Mouse (Mus musculus): ENCODE results near the gene Pja2. TPM values are rescaled to one million over a fixed set of nuclear protein-coding genes. Genes with fewer than 3 reads are reported as not detected.
"Not testable (repeated sequence)": the region's sequence is repeated elsewhere in the genome, so short reads cannot be mapped to it uniquely, and the experiment has no call there.

Pja2 gene
- total and polyA plus RNA-seq, 2 experiments from 2014 or later: 67.9 to 86.3 TPM

- ATAC-seq (ENCODE audit: insufficient read depth, low read depth): no peak
- peaks cover 14% of the 10 kb centered on the region for H3K4me1 ChIP-seq (ENCODE audit: control insufficient read depth, insufficient read depth)
- 67% methylated on average over 4 of the region's 4 CpGs for WGBS
- no peak for DNase-seq (ENCODE audit: low spot score)
- H3K27me3 ChIP-seq (ENCODE audit: control insufficient read depth, insufficient read depth, low read length): no peaks in the 10 kb centered on the region
- TF ChIP-seq EP300 (IDR thresholded peaks at IDR 0.05; ENCODE audit: low read depth) (no peak), CTCF (IDR thresholded peaks at IDR 0.05; ENCODE audit: low read depth) (no peak)
- H3K9me3 ChIP-seq (replicated peaks; ENCODE audit: control insufficient read depth, low read length): no peaks in the 10 kb centered on the region
- H3K4me2 ChIP-seq (ENCODE audit: low read depth, low read length): no peak overlapping the region
- no peak overlapping the region for H3K27ac ChIP-seq (ENCODE audit: low read depth)
- no peak overlapping the region for H3K9ac ChIP-seq (replicated peaks; ENCODE audit: low read depth, low read length)
- no peak overlapping the region for H3K4me3 ChIP-seq (ENCODE audit: low read depth, low read length)
- no peaks in the 10 kb centered on the region for H3K36me3 ChIP-seq (replicated peaks; ENCODE audit: control insufficient read depth, insufficient read depth, low read length)
Measured at GRCm38 (mm10) chr17:64333956-64334355, 2.2 kb upstream of the Pja2 start.

DNA sequence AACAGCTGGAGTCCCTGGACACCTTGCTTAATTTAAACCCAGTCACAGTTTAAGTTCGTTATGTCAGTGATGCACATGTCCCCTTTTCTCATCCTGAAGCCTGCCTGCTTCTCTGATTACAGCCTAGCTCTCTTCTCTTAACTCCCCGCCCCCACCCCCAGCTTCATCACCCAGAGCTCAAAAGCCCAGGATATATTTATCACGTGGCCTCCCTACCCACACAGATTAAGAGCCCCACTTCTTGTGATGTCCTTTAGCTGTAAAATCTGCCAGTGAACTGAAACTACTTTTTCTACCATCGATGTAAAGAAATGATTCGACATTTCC lies 1.0 kb upstream of the Pja2 start:
- no peak for DNase-seq (ENCODE audit: low spot score)
- WGBS: 14% methylated on average over 5 of the region's 5 CpGs
- ATAC-seq (ENCODE audit: insufficient read depth, low read depth): no peak
- Histone ChIP-seq H3K27me3 (ENCODE audit: control insufficient read depth, insufficient read depth, low read length) (no peaks in the 10 kb centered on the region), H3K9ac (replicated peaks; ENCODE audit: low read depth, low read length) (peak overlapping the region; percentile 65), H3K36me3 (replicated peaks; ENCODE audit: control insufficient read depth, insufficient read depth, low read length) (no peaks in the 10 kb centered on the region; the same call in 1 of the 2 replicates), H3K4me1 (ENCODE audit: control insufficient read depth, insufficient read depth) (peaks cover 14% of the 10 kb centered on the region), H3K27ac (ENCODE audit: low read depth) (peak overlapping the region; percentile 98), H3K4me2 (ENCODE audit: low read depth, low read length) (peak overlapping the region; percentile 84), H3K9me3 (replicated peaks; ENCODE audit: control insufficient read depth, low read length) (no peaks in the 10 kb centered on the region), H3K4me3 (ENCODE audit: low read depth, low read length) (peak overlapping the region; percentile 60)
- 0 out of 2 replicates have a peak, but pooled peaks have one; percentile 7 for TF ChIP-seq EP300 (IDR thresholded peaks at IDR 0.05; ENCODE audit: low read depth)
- TF ChIP-seq CTCF (IDR thresholded peaks at IDR 0.05; ENCODE audit: low read depth): no peak

DNA sequence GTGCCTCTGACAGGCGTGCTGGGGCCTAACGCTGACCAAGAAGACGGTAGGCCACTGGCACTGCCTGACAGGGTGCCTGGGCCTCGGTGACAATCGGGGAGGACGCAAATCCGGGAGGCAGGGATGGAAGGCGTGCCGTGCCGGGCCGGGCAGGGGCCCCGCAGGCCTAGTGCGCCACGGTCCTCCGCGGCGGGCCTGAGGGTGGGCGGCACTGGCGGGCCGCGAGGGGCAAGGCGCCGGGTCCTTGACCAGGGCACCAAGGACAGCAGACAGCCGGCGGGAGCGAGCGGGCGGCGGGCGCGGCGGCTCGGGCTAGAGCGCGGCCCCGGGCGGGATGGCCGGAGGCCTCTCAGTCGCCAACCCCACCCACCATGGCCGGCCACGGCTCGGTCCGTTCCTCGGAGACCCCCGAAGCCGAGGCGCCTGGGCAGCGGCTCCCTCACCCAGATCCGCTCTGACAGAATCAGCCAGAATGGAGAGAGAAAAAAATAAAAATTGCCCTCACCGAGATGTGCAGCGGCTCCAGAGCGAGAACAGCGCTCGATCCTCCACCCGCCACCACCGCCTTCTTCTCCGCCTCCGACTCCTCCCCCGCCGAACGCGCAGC lies 322 bp downstream of the Pja2 start:
- peak; percentile 25 for ATAC-seq (ENCODE audit: insufficient read depth, low read depth)
- H3K4me3 ChIP-seq (ENCODE audit: low read depth, low read length): peak overlapping the region; percentile 93
- no peaks in the 10 kb centered on the region; the same call in 1 of the 2 replicates for H3K36me3 ChIP-seq (replicated peaks; ENCODE audit: control insufficient read depth, insufficient read depth, low read length)
- peaks cover 10% of the 10 kb centered on the region for H3K4me1 ChIP-seq (ENCODE audit: control insufficient read depth, insufficient read depth)
- no peak for DNase-seq (ENCODE audit: low spot score)
- peak overlapping the region; percentile 98 for H3K27ac ChIP-seq (ENCODE audit: low read depth)
- no peaks in the 10 kb centered on the region for H3K9me3 ChIP-seq (replicated peaks; ENCODE audit: control insufficient read depth, low read length)
- H3K4me2 ChIP-seq (ENCODE audit: low read depth, low read length): peak overlapping the region; percentile 75
- H3K9ac ChIP-seq (replicated peaks; ENCODE audit: low read depth, low read length): peak overlapping the region; percentile 97
- TF ChIP-seq EP300 (IDR thresholded peaks at IDR 0.05; ENCODE audit: low read depth): no peak
- no peak for TF ChIP-seq CTCF (IDR thresholded peaks at IDR 0.05; ENCODE audit: low read depth)
- no peaks in the 10 kb centered on the region for H3K27me3 ChIP-seq (ENCODE audit: control insufficient read depth, insufficient read depth, low read length)
- WGBS: under 1% methylated on average over 35 of the region's 62 CpGs

DNA sequence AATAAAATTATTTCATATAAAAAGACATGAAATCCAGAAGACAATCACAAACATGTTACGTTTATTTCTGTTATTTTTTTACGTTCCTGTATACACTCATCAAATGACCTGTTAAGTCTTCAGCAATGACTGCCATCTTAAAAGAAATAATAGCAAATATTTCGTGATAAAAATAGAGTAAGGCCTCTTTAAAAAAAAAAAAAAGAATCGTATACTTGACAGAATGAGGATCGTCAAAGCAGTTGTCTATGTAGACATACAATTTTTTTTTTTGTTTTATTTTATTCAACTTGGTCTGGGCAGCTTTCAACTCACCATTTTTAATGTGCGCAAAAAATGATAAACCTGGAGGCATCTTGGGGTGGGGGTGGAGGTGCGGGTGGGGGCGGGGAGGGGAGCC lies 831 bp downstream of the Pja2 start:
- ATAC-seq (ENCODE audit: insufficient read depth, low read depth) (no peak), DNase-seq (ENCODE audit: low spot score) (no peak)
- WGBS: 16% methylated on average over 8 of the region's 8 CpGs
- TF ChIP-seq EP300 (IDR thresholded peaks at IDR 0.05; ENCODE audit: low read depth) (no peak), CTCF (IDR thresholded peaks at IDR 0.05; ENCODE audit: low read depth) (no peak)
- Histone ChIP-seq H3K4me3 (ENCODE audit: low read depth, low read length) (peak overlapping the region; percentile 93), H3K27me3 (ENCODE audit: control insufficient read depth, insufficient read depth, low read length) (no peaks in the 10 kb centered on the region), H3K4me1 (ENCODE audit: control insufficient read depth, insufficient read depth) (peaks cover 10% of the 10 kb centered on the region), H3K9ac (replicated peaks; ENCODE audit: low read depth, low read length) (peak overlapping the region; percentile 97), H3K36me3 (replicated peaks; ENCODE audit: control insufficient read depth, insufficient read depth, low read length) (no peaks in the 10 kb centered on the region; the same call in 1 of the 2 replicates), H3K4me2 (ENCODE audit: low read depth, low read length) (peak overlapping the region; percentile 75), H3K27ac (ENCODE audit: low read depth) (peak overlapping the region; percentile 98), H3K9me3 (replicated peaks; ENCODE audit: control insufficient read depth, low read length) (no peaks in the 10 kb centered on the region)

GRCm38 (mm10) chr17:64324556-64324955 lies 7.2 kb downstream of the Pja2 start:
- Histone ChIP-seq H3K9me3 (replicated peaks; ENCODE audit: control insufficient read depth, low read length) (no peaks in the 10 kb centered on the region), H3K4me3 (ENCODE audit: low read depth, low read length) (no peak overlapping the region), H3K27ac (ENCODE audit: low read depth) (no peak overlapping the region), H3K27me3 (ENCODE audit: control insufficient read depth, insufficient read depth, low read length) (no peaks in the 10 kb centered on the region), H3K4me2 (ENCODE audit: low read depth, low read length) (no peak overlapping the region), H3K4me1 (ENCODE audit: control insufficient read depth, insufficient read depth) (no peaks in the 10 kb centered on the region), H3K36me3 (replicated peaks; ENCODE audit: control insufficient read depth, insufficient read depth, low read length) (no peaks in the 10 kb centered on the region; the same call in 1 of the 2 replicates), H3K9ac (replicated peaks; ENCODE audit: low read depth, low read length) (no peak overlapping the region)
- TF ChIP-seq CTCF (IDR thresholded peaks at IDR 0.05; ENCODE audit: low read depth) (no peak), EP300 (IDR thresholded peaks at IDR 0.05; ENCODE audit: low read depth) (no peak)
- DNase-seq (ENCODE audit: low spot score): no peak
- ATAC-seq (ENCODE audit: insufficient read depth, low read depth): no peak
- whole genome bisulfite sequencing: 85% methylated on average over 2 of the region's 2 CpGs

GRCm38 (mm10) chr17:64315428-64315827 lies 16.3 kb downstream of the Pja2 start:
- Histone ChIP-seq H3K4me3 (ENCODE audit: low read depth, low read length) (no peak overlapping the region), H3K9me3 (replicated peaks; ENCODE audit: control insufficient read depth, low read length) (no peaks in the 10 kb centered on the region), H3K36me3 (replicated peaks; ENCODE audit: control insufficient read depth, insufficient read depth, low read length) (peaks cover 14% of the 10 kb centered on the region), H3K27me3 (ENCODE audit: control insufficient read depth, insufficient read depth, low read length) (no peaks in the 10 kb centered on the region), H3K4me2 (ENCODE audit: low read depth, low read length) (no peak overlapping the region), H3K9ac (replicated peaks; ENCODE audit: low read depth, low read length) (no peak overlapping the region), H3K4me1 (ENCODE audit: control insufficient read depth, insufficient read depth) (no peaks in the 10 kb centered on the region), H3K27ac (ENCODE audit: low read depth) (no peak overlapping the region)
- ATAC-seq (ENCODE audit: insufficient read depth, low read depth): no peak
- DNase-seq (ENCODE audit: low spot score): no peak
- TF ChIP-seq EP300 (IDR thresholded peaks at IDR 0.05; ENCODE audit: low read depth) (no peak), CTCF (IDR thresholded peaks at IDR 0.05; ENCODE audit: low read depth) (no peak)

- not testable (repeated sequence) for ATAC-seq (ENCODE audit: insufficient read depth, low read depth); H3K4me3 ChIP-seq (ENCODE audit: low read depth, low read length); H3K4me1 ChIP-seq (ENCODE audit: control insufficient read depth, insufficient read depth); H3K27me3 ChIP-seq (ENCODE audit: control insufficient read depth, insufficient read depth, low read length); H3K9ac ChIP-seq (replicated peaks; ENCODE audit: low read depth, low read length); H3K9me3 ChIP-seq (replicated peaks; ENCODE audit: control insufficient read depth, low read length); H3K27ac ChIP-seq (ENCODE audit: low read depth); DNase-seq (ENCODE audit: low spot score); H3K4me2 ChIP-seq (ENCODE audit: low read depth, low read length)
- 94% methylated on average over 1 of the region's 1 CpGs for WGBS
- H3K36me3 ChIP-seq (replicated peaks; ENCODE audit: control insufficient read depth, insufficient read depth, low read length): peaks cover 15% of the 10 kb centered on the region
Measured at GRCm38 (mm10) chr17:64314523-64314922, 17.2 kb downstream of the Pja2 start.
